Mouse (Mus musculus) forebrain, embryonic 15.5 days (tissue): ENCODE measurements around the gene Uba52. TPM values are rescaled to one million over a fixed set of nuclear protein-coding genes. Genes with fewer than 3 reads are reported as not detected.

Source experiments
- polyA plus RNA-seq: library from polyadenylated mRNA; unstranded; fragments of >200 nt; fragmentation: Nextera tagmentation; extraction: Ambion mirVana; gene quantifications from 2 replicates; pipeline ENCODE4 v1.2.1, GENCODE M21; 2015

Uba52 gene
- polyA plus RNA-seq, 1 experiment from 2014 or later, result 724 TPM

Other genes with a start within 250 kb of the Uba52 start
- 52.5 and 55.7 TPM in 2 replicates for gene Homer3, start 228.0 kb downstream of the Uba52 start, polyA plus RNA-seq
- gene Ddx49, start 208.3 kb downstream of the Uba52 start, polyA plus RNA-seq, result 52.2 and 53.8 TPM in 2 replicates
- gene Cope, start 208.3 kb downstream of the Uba52 start, polyA plus RNA-seq, result 266 and 271 TPM in 2 replicates
- gene Cers1, start 195.0 kb downstream of the Uba52 start, polyA plus RNA-seq, result 31.3 and 31.9 TPM in 2 replicates
- 0.87 and 5.1 TPM in 2 replicates for gene Gdf1, start 181.0 kb downstream of the Uba52 start, polyA plus RNA-seq
- 17.5 and 17.8 TPM in 2 replicates for gene Upf1, start 157.5 kb downstream of the Uba52 start, polyA plus RNA-seq
- gene Comp, start 137.2 kb downstream of the Uba52 start, polyA plus RNA-seq, result 0.14 TPM in 1 of 2 replicates, not detected in the other
- 41.0 and 42.2 TPM in 2 replicates for gene Crtc1, start 71.2 kb downstream of the Uba52 start, polyA plus RNA-seq
- gene Klhl26, start 33.8 kb downstream of the Uba52 start, polyA plus RNA-seq, result 19.3 and 21.4 TPM in 2 replicates
- gene Tmem59l, start 23.4 kb downstream of the Uba52 start, polyA plus RNA-seq, result 70.2 and 75.0 TPM in 2 replicates
- gene Crlf1, start 17.6 kb downstream of the Uba52 start, polyA plus RNA-seq, result 4.3 and 5.3 TPM in 2 replicates
- 164 and 176 TPM in 2 replicates for gene Rex1bd, start 4.0 kb downstream of the Uba52 start, polyA plus RNA-seq
- gene Fkbp8, start 16.9 kb upstream of the Uba52 start, polyA plus RNA-seq, result 433 and 440 TPM in 2 replicates
- gene Kxd1, start 17.2 kb upstream of the Uba52 start, polyA plus RNA-seq, result 49.8 and 50.2 TPM in 2 replicates
- gene Ell, start 28.7 kb upstream of the Uba52 start, polyA plus RNA-seq, result 17.4 and 19.2 TPM in 2 replicates
- 116 TPM in 2 replicates for gene Isyna1, start 83.6 kb upstream of the Uba52 start, polyA plus RNA-seq
- gene Ssbp4, start 98.1 kb upstream of the Uba52 start, polyA plus RNA-seq, result 114 TPM in 2 replicates
- gene Lrrc25, start 105.4 kb upstream of the Uba52 start, polyA plus RNA-seq, result 0.74 and 1.3 TPM in 2 replicates
- gene Gdf15, start 121.7 kb upstream of the Uba52 start, polyA plus RNA-seq, result not detected in 2 replicates
- gene Pgpep1, start 149.6 kb upstream of the Uba52 start, polyA plus RNA-seq, result 63.6 and 70.2 TPM in 2 replicates
- 211 and 228 TPM in 2 replicates for gene Lsm4, start 162.4 kb upstream of the Uba52 start, polyA plus RNA-seq
- 89.0 and 96.0 TPM in 2 replicates for gene Jund, start 188.1 kb upstream of the Uba52 start, polyA plus RNA-seq
- 0.13 and 0.14 TPM in 2 replicates for gene Iqcn, start 192.7 kb upstream of the Uba52 start, polyA plus RNA-seq
- not detected in 2 replicates for gene Gm3336, start 207.7 kb upstream of the Uba52 start, polyA plus RNA-seq
- gene Pde4c, start 212.9 kb upstream of the Uba52 start, polyA plus RNA-seq, result 0.13 and 0.22 TPM in 2 replicates
- gene Rab3a, start 243.9 kb upstream of the Uba52 start, polyA plus RNA-seq, result 319 and 328 TPM in 2 replicates